Mouse (Mus musculus): ENCODE measurements at regions not wholly inside any gene's neighbourhood (a gene's known extent, or its start where the extent isn't known, plus 50 kb on each side); places are given as distances from the start of the nearest gene placed in this dataset.

DNA sequence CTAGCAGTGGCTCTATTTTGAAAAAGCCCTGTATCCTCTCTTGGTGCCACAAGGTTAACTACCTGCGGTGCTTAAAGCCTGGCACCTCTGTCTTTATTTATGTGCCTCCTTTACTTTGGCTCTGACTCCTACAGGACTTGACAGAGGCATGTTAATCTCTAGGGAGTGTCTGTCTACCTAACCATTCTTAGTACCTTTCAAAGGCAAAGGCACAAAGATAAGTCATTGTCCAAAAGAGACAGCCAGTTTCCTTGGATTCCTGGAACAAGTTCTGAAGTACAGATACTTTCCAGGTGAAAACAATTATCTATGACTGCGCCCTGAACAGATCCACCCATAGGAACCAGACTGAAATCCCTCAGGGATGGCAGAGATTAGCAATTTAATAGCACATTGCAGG is 421.2 kb upstream of the Tbl1xr1 start:
- no peak for TF ChIP-seq POLR2A (IDR thresholded peaks at IDR 0.05; ENCODE audit: low read depth, low read length)
- no peak for TF ChIP-seq CTCF (conservative IDR thresholded peaks at IDR 0.05; ENCODE audit: insufficient read depth, insufficient read length, low read depth, low read length)

Measured in kidney, adult 2 months (tissue).